Mouse (Mus musculus): ENCODE measurements around the gene Reg4.
A peak's percentile ranks its signal among the peaks of the same experiment; 100 is the strongest.

Reg4 gene

DNA sequence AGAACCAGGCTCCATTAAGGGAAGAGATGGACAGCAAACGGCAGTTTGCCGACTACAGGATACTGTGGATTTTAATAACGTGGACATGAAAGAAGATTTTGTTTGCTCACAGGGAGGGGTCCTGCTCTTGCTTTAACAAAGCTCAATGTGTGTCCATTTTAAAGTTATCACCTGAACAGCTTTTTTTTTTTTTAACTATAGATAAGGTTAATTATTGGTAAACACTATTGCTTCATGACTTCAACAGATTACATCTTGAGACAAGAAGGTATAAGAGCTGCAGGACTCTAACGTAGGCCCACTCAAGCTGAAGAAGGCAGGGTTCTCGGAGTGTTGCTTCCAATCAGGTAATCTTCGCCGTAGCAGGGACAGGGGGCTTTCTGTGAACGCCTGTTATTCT lies at the start of gene Reg4:
Gene Reg4, plus strand, starts transcription at position 301 of the 400 bp plus-strand sequence.
- no peak for DNase-seq (ENCODE audit: low read depth, low spot score)

DNA sequence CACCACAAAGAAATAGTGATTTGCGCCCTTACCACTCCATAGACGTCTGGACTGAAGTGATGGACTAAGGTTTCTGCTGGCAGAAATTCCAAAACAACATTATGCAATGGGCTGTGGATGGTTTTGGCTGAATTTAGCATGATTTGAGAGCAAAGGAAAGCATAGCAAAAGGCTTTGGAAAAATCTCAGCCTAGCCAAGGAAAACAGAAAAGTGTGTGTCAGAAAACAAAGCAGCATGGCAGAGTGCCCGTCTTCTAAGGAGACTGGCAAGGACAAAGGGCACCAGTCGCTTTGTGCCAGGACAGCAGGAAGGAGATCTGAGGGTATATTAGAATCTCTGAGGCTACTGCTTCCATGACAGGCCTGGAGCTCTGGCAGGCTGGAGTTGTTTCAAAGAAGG lies 43.6 kb upstream of the Reg4 start:
- DNase-seq (ENCODE audit: low read depth, low spot score), result no peak

DNA sequence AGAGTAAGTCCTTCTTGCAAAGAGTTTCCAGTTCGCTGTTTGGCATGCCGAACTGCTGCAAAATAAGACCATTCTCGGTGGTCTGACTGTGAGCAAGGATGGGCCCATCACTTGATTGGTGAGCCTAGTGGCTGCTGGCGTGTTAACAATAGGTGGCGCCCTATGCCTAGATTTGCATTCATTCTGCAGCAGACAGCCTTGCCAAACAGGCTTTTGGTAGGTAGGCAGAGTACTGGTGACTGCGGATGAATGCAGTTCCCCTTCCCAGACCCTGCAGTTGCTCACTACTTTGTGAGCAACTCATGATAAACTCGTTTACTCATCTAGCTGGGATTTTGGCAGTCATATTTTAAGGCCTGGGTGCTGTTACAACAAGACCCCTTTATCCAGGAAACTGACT lies 41.2 kb upstream of the Reg4 start:
- DNase-seq (ENCODE audit: low read depth, low spot score), result peak; percentile 62

DNA sequence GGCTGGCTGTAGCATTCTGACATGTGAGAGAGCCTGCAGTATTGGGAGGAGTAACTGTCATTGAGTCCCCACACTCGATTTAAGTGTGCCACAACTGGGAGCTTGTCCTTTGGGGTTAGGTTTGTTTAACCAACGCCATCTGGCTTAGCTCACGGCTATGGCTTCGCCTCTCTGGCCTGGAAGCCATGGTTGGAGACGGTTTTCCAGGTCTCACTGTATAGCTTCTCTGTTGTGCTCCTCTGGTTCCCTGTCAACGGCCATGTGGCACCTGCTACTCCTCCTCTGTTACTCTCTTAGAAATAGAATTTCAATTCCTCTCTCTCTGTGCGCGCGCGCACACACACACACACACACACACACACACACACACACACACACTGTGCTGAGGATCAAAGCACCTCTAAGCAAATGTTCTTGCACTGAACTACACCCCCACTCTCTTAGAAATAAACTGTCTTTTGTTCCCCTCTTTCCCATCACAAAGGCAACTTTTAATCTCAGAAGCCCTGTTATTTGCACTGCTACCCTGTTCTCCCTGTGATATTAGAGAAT lies 36.7 kb upstream of the Reg4 start:
- no peak for DNase-seq (ENCODE audit: low read depth, low spot score)

DNA sequence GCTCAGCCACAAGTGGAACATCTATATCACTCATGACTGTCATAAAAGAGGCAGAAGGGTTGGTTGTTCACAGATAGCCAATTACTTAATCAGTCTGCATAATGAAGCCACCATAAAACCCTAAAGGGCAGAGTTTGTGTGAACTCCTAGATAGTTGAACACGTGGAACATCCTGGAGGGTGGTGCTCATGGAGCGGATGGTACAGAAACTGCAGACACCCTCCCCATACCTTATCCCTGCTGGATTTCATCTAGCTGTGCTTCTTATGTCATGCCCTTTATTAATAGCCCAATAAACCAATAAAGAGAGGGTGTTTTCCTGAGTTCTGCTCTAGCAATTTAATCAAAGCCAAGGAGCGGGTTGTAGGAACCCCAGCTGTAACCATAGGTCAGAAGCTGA lies 34.2 kb upstream of the Reg4 start:
- no peak for DNase-seq (ENCODE audit: low read depth, low spot score)

DNA sequence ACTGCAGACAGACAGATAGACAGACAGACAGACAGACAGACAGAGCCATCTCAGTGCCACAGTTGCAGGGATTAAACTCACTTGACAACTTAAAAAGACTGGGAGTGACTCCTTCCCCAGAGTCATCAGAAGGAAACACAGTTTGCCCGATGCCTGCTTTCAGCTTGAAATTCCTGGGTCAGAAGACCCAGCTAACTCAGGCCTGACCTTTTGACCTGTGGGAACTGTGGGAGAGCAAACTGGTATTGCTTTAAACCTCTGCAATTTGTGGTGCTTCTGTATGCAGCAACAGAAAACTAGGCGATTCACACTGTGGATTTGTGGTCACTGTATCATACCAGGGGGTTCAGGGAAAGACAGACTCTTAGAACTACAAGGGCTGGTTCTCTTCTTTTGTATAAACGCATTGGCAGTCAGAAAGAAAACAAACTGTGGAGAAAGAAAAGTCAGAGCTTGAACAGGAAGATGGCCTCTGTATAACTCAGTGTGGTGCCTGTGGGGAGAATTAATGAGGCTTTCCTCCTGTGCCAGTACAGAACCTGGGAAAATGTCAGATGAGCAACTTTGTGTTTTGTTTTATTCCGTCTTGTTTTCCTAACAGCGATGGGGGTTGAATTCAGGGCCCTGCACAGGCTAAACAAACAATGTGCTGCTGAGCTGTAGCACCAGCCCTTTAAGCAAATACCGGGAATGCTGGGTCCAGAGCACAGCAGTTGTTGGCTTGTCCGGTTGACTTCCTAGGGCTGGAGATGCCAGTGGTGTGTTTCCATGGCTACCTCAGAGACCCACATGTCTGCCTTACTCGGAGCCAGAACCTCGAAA lies 24.0 kb upstream of the Reg4 start:
- DNase-seq (ENCODE audit: low read depth, low spot score), result no peak

DNA sequence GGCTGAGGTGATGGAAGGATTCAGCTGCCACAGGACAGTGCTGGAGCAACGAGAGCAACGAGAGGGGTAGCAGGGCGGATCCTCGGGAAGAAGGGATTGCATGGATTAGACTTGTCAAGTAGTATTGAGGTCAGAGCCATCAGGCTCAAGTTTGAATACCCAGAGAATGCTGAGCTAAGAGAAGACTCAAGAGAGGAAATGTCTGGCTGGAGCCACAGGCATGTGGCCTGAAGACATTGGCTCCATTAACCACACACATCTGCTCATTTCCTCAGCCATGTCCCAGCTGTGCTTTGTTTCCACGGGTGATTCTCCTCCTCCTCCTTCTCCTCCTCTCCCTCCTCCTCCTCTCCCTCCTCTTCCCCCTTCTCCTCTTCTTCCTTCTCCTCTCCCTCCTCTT lies 22.2 kb upstream of the Reg4 start:
- no peak for DNase-seq (ENCODE audit: low read depth, low spot score)

DNA sequence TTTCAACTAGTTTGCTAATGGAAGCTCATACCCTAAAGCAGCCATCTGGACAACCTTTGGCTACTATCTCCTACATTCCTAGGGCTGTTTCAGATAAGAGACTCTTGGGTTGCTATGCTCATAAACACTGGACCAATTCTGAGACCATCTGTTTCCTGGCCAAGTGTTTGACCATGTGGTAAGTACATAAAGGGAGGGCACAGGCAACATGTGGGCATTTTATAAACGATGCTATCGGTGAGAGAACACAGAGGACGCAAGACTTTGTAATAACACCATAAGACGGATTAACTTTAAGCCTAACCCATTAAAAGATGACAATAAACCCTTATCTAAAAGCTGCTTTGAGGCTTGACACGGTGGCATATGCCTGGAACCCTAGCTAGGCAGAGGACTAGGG lies 18.7 kb upstream of the Reg4 start:
- DNase-seq (ENCODE audit: low read depth, low spot score), result no peak

DNA sequence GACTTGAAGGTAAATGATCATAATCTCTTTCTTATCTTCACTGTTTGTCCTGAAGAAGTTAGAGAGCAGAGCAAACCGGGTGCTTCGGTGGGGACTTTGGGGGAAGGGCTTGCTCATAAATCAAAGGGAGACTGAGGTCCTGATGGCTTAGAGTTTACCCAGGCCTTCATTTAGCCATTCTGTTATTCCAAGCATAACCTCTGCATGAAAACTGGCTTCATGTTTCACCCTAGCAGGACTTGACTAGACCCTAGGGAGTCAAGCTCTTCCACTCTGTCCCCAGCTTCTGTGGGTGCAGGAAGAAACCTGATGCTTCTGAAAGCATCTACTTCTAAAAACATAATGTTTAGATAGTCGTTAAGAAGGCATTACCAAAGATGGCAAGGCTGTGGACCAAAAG lies 15.0 kb upstream of the Reg4 start:
- DNase-seq (ENCODE audit: low read depth, low spot score), result no peak

DNA sequence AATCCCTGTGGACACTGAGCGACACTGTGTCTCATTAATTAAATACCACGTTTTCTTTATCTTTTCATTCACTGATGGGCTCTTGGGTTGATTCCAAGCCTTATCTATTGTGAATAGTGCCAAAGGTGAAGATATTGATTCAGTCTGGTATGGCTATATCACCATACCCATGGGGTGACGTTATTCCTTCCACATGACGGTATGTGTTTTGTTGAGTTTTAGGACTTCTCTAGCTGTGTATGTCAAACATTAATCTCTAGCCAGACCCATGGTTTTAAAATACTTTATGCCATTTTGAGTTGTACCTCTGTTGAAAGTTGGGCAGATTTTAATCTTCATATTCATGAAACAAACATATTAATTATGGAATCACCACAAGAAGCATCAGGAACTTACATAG lies 12.8 kb upstream of the Reg4 start:
- no peak for DNase-seq (ENCODE audit: low read depth, low spot score)

DNA sequence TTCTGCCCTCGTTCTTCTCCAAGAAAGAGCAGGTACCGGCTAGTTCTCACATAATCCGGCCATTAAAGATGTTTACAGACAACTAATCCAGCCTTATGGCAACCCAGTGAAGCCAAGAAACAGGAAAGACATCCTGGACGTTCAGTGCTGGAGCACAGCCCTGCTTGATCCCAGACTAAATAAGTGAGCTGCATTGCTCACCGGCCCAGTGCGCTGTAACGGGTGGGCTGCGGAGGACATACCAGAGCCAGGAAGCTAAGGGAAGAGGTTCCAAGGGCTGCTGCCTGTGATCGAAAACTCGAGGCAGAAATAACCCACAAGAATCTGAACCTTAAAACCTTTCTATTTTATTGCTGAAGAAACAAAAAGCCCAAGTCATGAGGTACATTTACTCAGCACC lies 11.1 kb upstream of the Reg4 start:
- DNase-seq (ENCODE audit: low read depth, low spot score), result no peak

DNA sequence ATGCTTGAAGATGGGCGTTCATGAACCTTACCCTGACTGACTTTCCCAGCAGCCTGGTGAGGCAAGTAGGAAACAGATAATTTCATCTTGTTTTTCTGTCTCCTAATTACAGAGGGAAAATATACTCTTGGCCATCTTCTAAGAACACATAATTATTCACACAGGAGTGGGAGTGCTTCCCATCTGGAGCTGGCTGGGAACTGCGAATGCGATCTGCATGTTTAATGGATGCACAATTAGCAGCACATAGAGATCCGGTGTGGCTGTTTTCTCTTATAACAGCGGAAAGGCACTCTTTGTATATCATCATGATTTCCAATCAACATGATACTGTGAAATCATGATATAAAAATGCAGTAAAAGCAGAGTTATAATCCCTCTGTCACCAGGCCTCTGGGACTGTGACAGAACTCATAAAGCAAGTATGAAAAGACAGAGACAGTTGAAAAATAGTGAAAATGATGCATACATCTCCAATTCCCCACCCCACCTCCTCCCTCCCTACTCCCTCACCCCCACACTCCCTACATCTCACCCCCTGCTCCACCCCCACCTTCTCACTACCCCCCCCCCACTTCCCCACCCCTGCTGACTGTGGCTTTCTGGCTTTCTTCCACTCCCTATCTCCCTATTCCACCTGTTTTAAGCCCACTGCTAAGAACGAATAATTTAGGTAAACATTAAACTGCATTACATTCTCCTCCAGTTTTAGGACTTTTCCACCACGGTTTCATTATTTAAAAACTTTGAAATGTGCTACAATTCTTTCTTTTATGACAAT lies 10.5 kb upstream of the Reg4 start:
- no peak for DNase-seq (ENCODE audit: low read depth, low spot score)

DNA sequence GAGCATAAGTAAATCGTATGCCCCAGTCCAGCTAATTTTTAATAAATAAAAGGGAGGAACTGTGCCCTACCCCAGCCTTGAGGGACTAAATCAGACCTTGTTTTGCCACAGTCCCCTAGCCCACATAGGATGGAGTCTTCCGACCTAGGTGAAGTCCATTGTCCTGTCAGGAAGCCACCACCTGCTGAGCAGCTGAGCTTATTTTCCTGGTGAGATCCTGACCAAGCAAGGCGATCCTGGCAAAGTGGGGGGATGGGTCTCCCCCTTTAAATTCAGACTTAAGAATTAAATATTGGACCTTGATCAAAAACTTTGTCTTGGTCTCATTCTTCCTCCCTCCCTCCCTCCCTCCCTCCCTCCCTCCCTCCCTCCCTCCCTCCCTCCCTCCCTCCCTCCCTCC lies 5.7 kb upstream of the Reg4 start:
- no peak for DNase-seq (ENCODE audit: low read depth, low spot score)

DNA sequence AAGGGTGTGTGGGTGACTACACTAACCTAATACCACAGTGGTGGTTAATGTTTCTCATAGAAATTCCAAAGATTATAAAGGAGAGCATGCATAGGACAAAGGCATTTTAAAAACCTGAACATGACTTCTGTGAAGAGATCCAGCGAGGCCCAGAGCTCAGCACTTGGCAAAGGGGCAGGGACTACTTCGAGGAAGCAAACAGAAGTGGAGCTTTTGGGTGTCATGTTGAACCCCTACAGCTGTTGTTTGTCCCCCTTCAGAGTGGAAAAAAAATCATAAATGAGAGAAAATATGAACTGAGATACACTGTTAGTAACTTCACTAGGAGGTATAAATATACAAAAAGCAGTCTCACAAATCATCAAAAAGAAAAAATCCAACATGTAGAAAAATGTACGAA lies 1.3 kb downstream of the Reg4 start:
- no peak for DNase-seq (ENCODE audit: low read depth, low spot score)

DNA sequence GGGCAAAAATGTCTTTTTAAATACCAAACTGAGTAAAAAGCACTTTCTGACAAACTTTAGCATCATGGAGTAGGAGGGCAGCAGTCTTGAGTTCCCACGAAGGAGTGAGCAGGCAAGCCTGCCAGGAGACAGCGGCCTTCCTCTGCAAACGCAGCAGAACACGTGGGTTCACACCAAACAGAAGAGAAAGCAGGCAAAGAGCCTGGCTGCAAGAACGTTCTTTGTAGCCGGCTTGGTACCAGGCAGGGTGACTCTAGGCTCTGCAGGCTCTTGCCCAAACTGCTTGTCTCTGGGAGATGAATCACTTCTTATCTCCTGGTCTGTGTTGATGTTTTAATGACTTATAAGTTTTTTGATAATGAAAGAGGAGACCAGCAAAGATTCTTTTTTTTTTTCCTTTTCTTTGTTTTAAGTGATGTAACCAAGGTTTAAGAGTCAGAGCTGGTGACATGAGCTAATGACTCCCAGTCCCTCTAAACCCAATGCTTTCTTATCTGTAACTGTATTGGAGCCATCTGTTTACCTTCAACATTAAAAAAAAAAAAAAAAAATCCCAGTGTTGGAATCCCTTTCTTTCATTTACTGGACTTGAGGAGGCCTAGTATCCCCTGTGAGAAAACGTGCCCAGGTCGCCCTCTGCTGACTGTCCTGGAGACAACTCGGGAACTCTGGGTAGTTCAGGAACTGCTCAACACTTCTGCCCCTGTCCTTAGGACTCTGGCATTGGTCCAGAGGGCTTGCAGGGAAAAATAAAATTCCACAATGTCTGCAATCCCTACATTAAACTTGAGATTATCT lies 2.0 kb downstream of the Reg4 start:
- DNase-seq (ENCODE audit: low read depth, low spot score), result peak; percentile 74

DNA sequence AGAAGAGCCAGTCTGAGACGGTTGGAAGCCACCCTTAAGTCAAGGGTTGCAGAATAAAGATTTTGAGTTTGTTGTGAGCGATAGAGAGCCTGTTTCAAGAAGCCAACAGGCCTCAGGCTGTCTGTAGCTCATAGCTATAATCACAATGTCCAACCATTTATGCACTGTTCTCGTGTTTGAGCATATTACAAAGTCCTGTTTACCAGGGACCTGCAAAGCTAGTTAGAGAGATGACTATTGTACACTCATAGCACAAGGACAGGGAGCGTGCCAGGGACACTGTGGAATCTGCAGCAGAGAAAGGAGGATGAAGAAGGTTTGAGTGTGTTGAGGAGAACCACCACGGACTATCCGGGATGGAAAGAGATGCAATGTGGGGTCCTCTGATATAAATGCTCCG lies 3.0 kb downstream of the Reg4 start:
- DNase-seq (ENCODE audit: low read depth, low spot score), result no peak

DNA sequence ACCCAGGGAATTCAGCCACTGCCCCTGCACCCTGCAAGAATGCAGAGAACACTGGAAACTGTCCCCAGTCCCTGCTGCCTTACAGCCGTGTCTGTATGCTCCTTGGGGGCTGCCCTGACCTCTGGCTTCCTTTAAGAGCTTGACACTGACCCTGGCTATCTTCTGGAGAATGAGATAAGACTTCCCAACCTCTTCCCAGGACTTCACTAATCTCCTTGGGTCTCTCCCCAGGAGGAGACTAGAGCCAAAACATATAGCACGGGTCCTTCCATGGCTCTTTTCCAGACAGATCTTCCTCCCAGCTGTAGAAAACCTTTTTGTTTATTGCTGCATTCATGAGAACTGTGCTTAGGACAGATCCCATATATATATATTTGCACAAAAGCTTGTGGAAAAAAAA lies 3.8 kb downstream of the Reg4 start:
- DNase-seq (ENCODE audit: low read depth, low spot score), result no peak

DNA sequence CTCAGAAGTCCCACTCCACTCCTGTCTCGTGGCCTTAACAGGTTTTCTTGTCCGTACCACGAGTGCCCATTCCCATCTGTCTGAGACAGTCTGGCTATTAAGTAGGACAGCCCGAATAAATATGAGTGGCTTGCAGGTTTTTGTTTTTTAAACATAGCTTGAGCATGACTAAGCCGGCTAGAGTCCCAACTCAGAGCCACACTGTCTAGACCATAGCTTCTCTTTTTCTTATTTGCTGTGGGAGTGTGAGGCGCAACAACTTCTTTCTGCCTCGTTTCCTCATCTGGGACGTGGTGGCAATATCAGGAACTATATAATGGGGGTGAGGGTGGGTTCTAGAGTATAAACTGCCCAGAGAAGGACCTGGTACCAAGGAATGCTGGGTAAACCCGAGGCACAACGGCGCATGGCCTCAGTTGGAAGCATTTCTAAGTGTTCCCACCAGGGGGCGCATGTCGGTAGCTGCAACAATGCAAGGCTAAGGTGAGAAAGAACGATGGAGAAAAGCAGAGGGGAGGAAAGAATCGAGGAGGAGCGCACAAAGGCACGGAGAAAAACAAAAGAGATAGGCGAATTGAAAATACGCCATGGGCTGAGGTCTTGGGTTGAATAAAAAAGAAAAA lies 5.1 kb downstream of the Reg4 start:
- DNase-seq (ENCODE audit: low read depth, low spot score), result peak; percentile 76

DNA sequence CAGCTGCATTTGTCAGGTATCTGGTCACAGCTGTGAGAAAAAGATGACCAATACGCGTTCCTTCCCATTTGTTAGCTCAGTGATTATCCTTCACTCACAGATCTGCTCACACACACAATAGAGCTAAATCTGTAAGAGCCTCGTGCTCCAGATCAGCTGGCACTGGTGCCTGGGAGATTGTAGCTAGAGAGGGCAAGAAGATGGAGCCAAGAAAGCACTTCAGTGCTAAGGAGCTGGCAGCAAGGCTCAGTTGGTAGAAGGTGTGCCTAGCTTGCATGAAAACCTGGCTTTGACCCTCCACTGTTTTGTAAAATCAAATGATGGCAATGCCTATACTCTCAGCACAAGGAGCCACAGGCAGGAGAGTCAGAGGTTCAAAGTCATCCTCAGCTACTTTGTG lies 5.8 kb downstream of the Reg4 start:
- DNase-seq (ENCODE audit: low read depth, low spot score), result no peak

DNA sequence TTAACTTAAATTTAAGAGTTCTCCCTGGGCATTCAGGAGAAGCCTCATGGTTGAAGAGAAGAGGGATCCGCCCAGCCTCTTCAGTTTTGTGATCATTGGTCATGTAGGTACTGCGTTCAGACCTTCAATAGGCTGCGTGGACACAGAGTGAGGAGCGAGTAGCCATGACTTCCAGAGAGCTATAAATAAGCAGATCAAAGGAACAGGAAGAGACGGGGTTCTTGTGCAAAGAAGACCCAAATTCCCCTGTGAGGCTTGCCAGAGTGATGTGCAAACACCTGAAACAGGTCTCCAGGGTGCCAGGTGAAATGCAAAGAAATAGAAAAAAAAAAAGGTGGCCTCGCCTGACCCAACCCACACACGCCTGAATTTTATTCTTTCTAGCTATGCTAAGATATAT lies 8.0 kb downstream of the Reg4 start:
- no peak for DNase-seq (ENCODE audit: low read depth, low spot score)

DNA sequence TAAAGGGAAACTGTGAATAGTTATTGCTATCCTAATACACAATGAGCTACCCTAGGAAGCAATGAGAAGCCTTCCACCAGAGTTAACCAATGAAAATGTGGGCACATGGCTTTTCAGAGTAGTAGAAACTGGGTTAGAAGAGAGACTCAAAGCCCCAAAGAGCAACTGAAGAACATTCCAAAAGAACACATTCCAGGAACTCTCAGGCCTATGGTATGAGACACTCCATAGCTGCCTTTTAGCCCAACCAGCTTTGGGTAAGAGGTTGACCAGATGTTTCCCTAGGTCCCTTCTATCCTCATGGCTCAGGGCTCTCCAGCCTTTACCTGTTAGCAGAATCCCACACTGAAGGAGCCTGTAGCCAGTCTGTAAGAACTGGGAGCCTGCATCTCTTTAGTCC lies 11.5 kb downstream of the Reg4 start:
- DNase-seq (ENCODE audit: low read depth, low spot score), result no peak

DNA sequence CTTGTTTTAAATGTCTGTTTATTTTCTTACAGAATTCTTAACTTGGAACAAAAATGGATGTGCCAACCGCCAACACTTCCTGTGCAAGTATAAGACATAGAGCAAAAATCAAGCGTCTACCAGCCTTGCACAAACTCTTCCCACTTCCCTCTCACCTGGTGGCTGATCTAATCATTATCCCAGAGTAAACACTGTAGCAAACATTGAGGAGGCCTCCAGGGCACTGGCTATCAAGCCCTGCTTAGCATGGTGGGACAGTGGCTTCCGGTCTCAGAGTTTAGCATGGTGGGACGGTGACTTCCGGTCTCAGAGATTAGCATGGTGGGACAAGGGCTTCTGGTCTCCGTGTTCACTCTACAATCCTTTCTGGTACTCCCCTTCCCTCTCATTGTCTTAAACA lies 14.3 kb downstream of the Reg4 start:
- no peak for DNase-seq (ENCODE audit: low read depth, low spot score)

Measured in ES-CJ7 (cell line).